Mouse (Mus musculus) ZHBTc4 (cell line): ENCODE data around the gene Vps26a.

Source experiments
- DNase-seq: peaks from one replicate; pipeline ENCODE4 v3.0.0-alpha.2; 2011; ENCODE audit warnings: low read depth, low spot score

Gene Vps26a

GRCm38 (mm10) chr10:62486618-62487415, at the start of gene Vps26a:
Vps26a (minus strand) TSS chr10:62486805.
- peak; percentile 99 for DNase-seq

- DNase-seq, result no peak
Measured at GRCm38 (mm10) chr10:62534509-62534908, 47.9 kb upstream of the Vps26a start.

GRCm38 (mm10) chr10:62532832-62533231, 46.2 kb upstream of the Vps26a start:
- no peak for DNase-seq

GRCm38 (mm10) chr10:62530183-62530582, 43.6 kb upstream of the Vps26a start:
- no peak for DNase-seq

- DNase-seq, result no peak
Measured at GRCm38 (mm10) chr10:62527351-62527750, 40.7 kb upstream of the Vps26a start, which contains the start of gene Srgn. Srgn (minus strand) TSS chr10:62527451.

- no peak for DNase-seq
Measured at GRCm38 (mm10) chr10:62522346-62522950, 35.8 kb upstream of the Vps26a start.

GRCm38 (mm10) chr10:62521763-62522162, 35.2 kb upstream of the Vps26a start:
- no peak for DNase-seq

GRCm38 (mm10) chr10:62520911-62521310, 34.3 kb upstream of the Vps26a start:
- no peak for DNase-seq

- DNase-seq, result no peak
Measured at GRCm38 (mm10) chr10:62517511-62517910, 30.9 kb upstream of the Vps26a start.

GRCm38 (mm10) chr10:62512855-62513254, 26.2 kb upstream of the Vps26a start:
- no peak for DNase-seq

- DNase-seq, result no peak
Measured at GRCm38 (mm10) chr10:62511528-62511927, 24.9 kb upstream of the Vps26a start.

GRCm38 (mm10) chr10:62509032-62509656, 22.5 kb upstream of the Vps26a start:
- no peak for DNase-seq

GRCm38 (mm10) chr10:62508459-62508858, 21.9 kb upstream of the Vps26a start:
- DNase-seq, result no peak

- peak; percentile 55 for DNase-seq
Measured at GRCm38 (mm10) chr10:62507591-62508308, 21.1 kb upstream of the Vps26a start.

GRCm38 (mm10) chr10:62507071-62507470, 20.5 kb upstream of the Vps26a start:
- no peak for DNase-seq

GRCm38 (mm10) chr10:62506019-62506556, 19.5 kb upstream of the Vps26a start:
- no peak for DNase-seq

GRCm38 (mm10) chr10:62505224-62505983, 18.8 kb upstream of the Vps26a start:
- DNase-seq, result no peak

GRCm38 (mm10) chr10:62503836-62504628, 17.4 kb upstream of the Vps26a start:
- no peak for DNase-seq

- DNase-seq, result no peak
Measured at GRCm38 (mm10) chr10:62503353-62503752, 16.7 kb upstream of the Vps26a start.

GRCm38 (mm10) chr10:62501951-62502350, 15.3 kb upstream of the Vps26a start:
- no peak for DNase-seq
